9 mouse cellular contexts compared by ENCODE assay signal in genomic region chr1:63247831-63248359, GRCm38 (mm10). TPM values are rescaled to one million over a fixed set of nuclear protein-coding genes. Genes with fewer than 3 reads are reported as not detected.
A peak's percentile ranks its signal among the peaks of the same experiment; 100 is the strongest.
DNase-seq lines count a peak whose midpoint lies in the region; ATAC-seq and TF ChIP-seq lines count a peak whose summit lies in the region.
"Had no signal": no experiment of that assay in that cellular context is flagged by ENCODE, and none has a peak within 500 bp of the region (broad histone marks: within the 10 kb centered on the region; RNA-seq: fewer than 3 reads in every experiment).

No protein-coding gene starts in this region.

- ATAC-seq in forebrain, embryonic 15.5 days (replicated peaks): no peak
- ATAC-seq in liver, embryonic 13.5 days (ENCODE audit: low read depth): no peak
- no peak for ATAC-seq in activated CD4-positive, CD25-positive, alpha-beta regulatory T cell, adult 4 months
- ATAC-seq in monocyte, adult 5-6 weeks (replicated peaks; ENCODE audit: insufficient number of reproducible peaks, low FRiP score, low TSS enrichment, poor library complexity, severe bottlenecking): no peak

- no peaks in the 10 kb centered on the region for H3K36me3 ChIP-seq in E14TG2a.4 (ENCODE audit: insufficient read depth, low read length)
- H3K36me3 ChIP-seq in forebrain, embryonic 15.5 days: no peaks in the 10 kb centered on the region
- no peaks in the 10 kb centered on the region for H3K36me3 ChIP-seq in liver, embryonic 13.5 days

- under 1% methylated on average over 18 of the region's 18 CpGs for WGBS in forebrain, embryonic 15.5 days
- WGBS in liver, embryonic 13.5 days (ENCODE audit: insufficient replicate concordance): 2% methylated on average over 18 of the region's 18 CpGs

- no peak overlapping the region for H3K27ac ChIP-seq in gastrocnemius, adult 2 months
- peak overlapping the region; percentile 58 for H3K27ac ChIP-seq in forebrain, embryonic 15.5 days (replicated peaks)
- H3K27ac ChIP-seq in liver, embryonic 13.5 days: no peak overlapping the region

- H3K4me1 ChIP-seq in E14TG2a.4 (replicated peaks; ENCODE audit: low read depth, low read length): peaks cover 59% of the 10 kb centered on the region
- peaks cover 10% of the 10 kb centered on the region for H3K4me1 ChIP-seq in forebrain, embryonic 15.5 days
- peaks cover 4% of the 10 kb centered on the region; the same call in 1 of the 2 replicates for H3K4me1 ChIP-seq in liver, embryonic 13.5 days (replicated peaks)

- peak overlapping the region; percentile 36; the same call in 1 of the 2 replicates for H3K9ac ChIP-seq in forebrain, embryonic 15.5 days (replicated peaks)
- no peak overlapping the region for H3K9ac ChIP-seq in liver, embryonic 13.5 days

- no peaks in the 10 kb centered on the region for H3K9me3 ChIP-seq in E14TG2a.4 (ENCODE audit: low read length)
- no peaks in the 10 kb centered on the region for H3K9me3 ChIP-seq in forebrain, embryonic 15.5 days
- H3K9me3 ChIP-seq in liver, embryonic 13.5 days (replicated peaks): no peaks in the 10 kb centered on the region

- H3K27me3 ChIP-seq in E14TG2a.4 (ENCODE audit: insufficient read depth, low read length): peaks cover 50% of the 10 kb centered on the region
- peaks cover 44% of the 10 kb centered on the region for H3K27me3 ChIP-seq in forebrain, embryonic 15.5 days
- H3K27me3 ChIP-seq in liver, embryonic 13.5 days: peaks cover 95% of the 10 kb centered on the region

- H3K4me2 ChIP-seq in forebrain, embryonic 15.5 days (replicated peaks): peak overlapping the region; percentile 56
- H3K4me2 ChIP-seq in liver, embryonic 13.5 days: peak overlapping the region; percentile 21

- intact Hi-C loops in gastrocnemius, adult 2 months (cut with DNase I): no loop called here

- DNase-seq in gastrocnemius, adult 2 months: no peak
- no peak for DNase-seq in gastrocnemius, postnatal 25 days
- no peak for DNase-seq in liver, embryonic 13.5 days
- DNase-seq in thymus, adult 18-20 months: no peak
- DNase-seq: lung, adult 2 months had no signal

- TF ChIP-seq CTCF in gastrocnemius, adult 2 months (IDR thresholded peaks at IDR 0.05): no peak
- no peak for TF ChIP-seq CTCF in E14TG2a.4 (conservative IDR thresholded peaks at IDR 0.05; ENCODE audit: low read length)

- H3K4me3 ChIP-seq in gastrocnemius, adult 2 months: peak overlapping the region; percentile 49
- peak overlapping the region; percentile 69 for H3K4me3 ChIP-seq in E14TG2a.4 (replicated peaks; ENCODE audit: low read length)
- H3K4me3 ChIP-seq in forebrain, embryonic 15.5 days: peak overlapping the region; percentile 35
- H3K4me3 ChIP-seq in liver, embryonic 13.5 days (replicated peaks): peak overlapping the region; percentile 24

RNA-seq across cellular contexts. Expression of gene Zdbf2, which starts 25.2 kb away (rescaled TPM):
- 1 to 10 TPM; 1.0 TPM for total RNA-seq in gastrocnemius, adult 2 months (2021)
- 1 to 10 TPM; 2.9 to 3.8 TPM for total RNA-seq in gastrocnemius, postnatal 25 days (2021)
- 30.4 and 34.8 TPM in 2 replicates for polyA plus RNA-seq in forebrain, embryonic 15.5 days (2015; fragmentation: Nextera tagmentation; extraction: Ambion mirVana)
- 0.89 and 0.94 TPM in 2 replicates for polyA plus RNA-seq in liver, embryonic 13.5 days (2015; fragmentation: Nextera tagmentation; extraction: Ambion mirVana)
- polyA plus RNA-seq in activated CD4-positive, CD25-positive, alpha-beta regulatory T cell, adult 4 months (2017; shearing (Covaris generic)): not detected
- total RNA-seq in monocyte, adult 5-6 weeks (2017): 1.9 TPM in 1 of 3 replicates, not detected in the others

RNA-seq across cellular contexts. Expression of gene Gpr1, which starts 33.6 kb away (rescaled TPM):
- under 1 TPM; 0.56 to 0.64 TPM for total RNA-seq in gastrocnemius, adult 2 months (2021)
- total RNA-seq in gastrocnemius, postnatal 25 days (2021): under 1 TPM; 0.18 to 0.99 TPM
- 0.33 and 0.34 TPM in 2 replicates for polyA plus RNA-seq in forebrain, embryonic 15.5 days (2015; fragmentation: Nextera tagmentation; extraction: Ambion mirVana)
- not detected in 2 replicates for polyA plus RNA-seq in liver, embryonic 13.5 days (2015; fragmentation: Nextera tagmentation; extraction: Ambion mirVana)
- polyA plus RNA-seq in activated CD4-positive, CD25-positive, alpha-beta regulatory T cell, adult 4 months (2017; shearing (Covaris generic)): under 1 TPM in 1 of 2 experiments, not detected in 1; 0.46 TPM
- not detected in 3 replicates for total RNA-seq in monocyte, adult 5-6 weeks (2017)
